Mouse (Mus musculus): ENCODE data around the gene Adam19. TPM values are rescaled to one million over a fixed set of nuclear protein-coding genes. Genes with fewer than 3 reads are reported as not detected.

Adam19 gene
- polyA plus RNA-seq, 1 experiment from 2014 or later: 9.4 TPM

GRCm38 (mm10) chr11:46110156-46110944, 54.6 kb downstream of the Adam19 start:
- Histone ChIP-seq H3K9ac (ENCODE audit: low read depth, low read length) (no peak overlapping the region), H3K36me3 (ENCODE audit: control insufficient read depth, insufficient read depth, low read length) (peaks cover 3% of the 10 kb centered on the region; the same call in 1 of the 2 replicates), H3K9me3 (ENCODE audit: control insufficient read depth, low read length) (no peaks in the 10 kb centered on the region), H3K27me3 (replicated peaks; ENCODE audit: control insufficient read depth, insufficient read depth, low read length) (no peaks in the 10 kb centered on the region), H3K4me1 (ENCODE audit: control insufficient read depth, insufficient read depth, low read depth, low read length) (no peaks in the 10 kb centered on the region), H3K4me3 (ENCODE audit: low read length) (no peak overlapping the region), H3K4me2 (ENCODE audit: low read length) (no peak overlapping the region), H3K27ac (ENCODE audit: low read depth, low read length) (no peak overlapping the region)
- no peak for ATAC-seq
- WGBS: 77% methylated on average over 8 of the region's 8 CpGs

GRCm38 (mm10) chr11:46110945-46111287, 55.1 kb downstream of the Adam19 start:
- no peaks in the 10 kb centered on the region for H3K9me3 ChIP-seq (ENCODE audit: control insufficient read depth, low read length)
- H3K27me3 ChIP-seq (replicated peaks; ENCODE audit: control insufficient read depth, insufficient read depth, low read length): no peaks in the 10 kb centered on the region
- peaks cover 3% of the 10 kb centered on the region; the same call in 1 of the 2 replicates for H3K36me3 ChIP-seq (ENCODE audit: control insufficient read depth, insufficient read depth, low read length)
- H3K4me2 ChIP-seq (ENCODE audit: low read length): no peak overlapping the region
- no peaks in the 10 kb centered on the region for H3K4me1 ChIP-seq (ENCODE audit: control insufficient read depth, insufficient read depth, low read depth, low read length)
- H3K4me3 ChIP-seq (ENCODE audit: low read length): no peak overlapping the region
- no peak overlapping the region for H3K9ac ChIP-seq (ENCODE audit: low read depth, low read length)
- 77% methylated on average over 1 of the region's 1 CpGs for WGBS
- ATAC-seq: no peak
- no peak overlapping the region for H3K27ac ChIP-seq (ENCODE audit: low read depth, low read length)

DNA sequence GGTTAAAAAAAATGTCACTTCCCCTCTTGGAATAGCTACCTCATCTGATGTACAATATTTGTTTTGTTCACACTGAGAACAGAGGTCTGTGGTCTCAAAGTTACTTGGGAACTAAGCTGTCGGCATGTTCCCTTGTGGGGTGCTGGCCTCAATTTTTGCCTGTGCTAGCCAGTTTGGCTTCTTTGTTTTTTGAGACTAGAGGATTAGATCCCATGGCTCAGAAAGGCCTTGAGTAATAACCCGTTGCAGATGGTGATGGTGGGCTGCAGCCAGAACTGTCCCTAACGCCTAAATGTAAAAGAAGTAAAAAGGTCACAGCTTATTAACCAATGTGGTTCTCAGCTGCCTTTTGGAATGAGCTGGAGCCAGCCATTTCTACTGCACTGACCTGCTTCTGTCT, 57.4 kb downstream of the Adam19 start:
- H3K4me2 ChIP-seq (ENCODE audit: low read length): no peak overlapping the region
- no peaks in the 10 kb centered on the region for H3K4me1 ChIP-seq (ENCODE audit: control insufficient read depth, insufficient read depth, low read depth, low read length)
- peaks cover 3% of the 10 kb centered on the region for H3K36me3 ChIP-seq (ENCODE audit: control insufficient read depth, insufficient read depth, low read length)
- no peaks in the 10 kb centered on the region for H3K9me3 ChIP-seq (ENCODE audit: control insufficient read depth, low read length)
- H3K4me3 ChIP-seq (ENCODE audit: low read length): no peak overlapping the region
- ATAC-seq: no peak
- H3K27me3 ChIP-seq (replicated peaks; ENCODE audit: control insufficient read depth, insufficient read depth, low read length): no peaks in the 10 kb centered on the region
- 72% methylated on average over 3 of the region's 3 CpGs for WGBS
- H3K27ac ChIP-seq (ENCODE audit: low read depth, low read length): no peak overlapping the region
- no peak overlapping the region for H3K9ac ChIP-seq (ENCODE audit: low read depth, low read length)

DNA sequence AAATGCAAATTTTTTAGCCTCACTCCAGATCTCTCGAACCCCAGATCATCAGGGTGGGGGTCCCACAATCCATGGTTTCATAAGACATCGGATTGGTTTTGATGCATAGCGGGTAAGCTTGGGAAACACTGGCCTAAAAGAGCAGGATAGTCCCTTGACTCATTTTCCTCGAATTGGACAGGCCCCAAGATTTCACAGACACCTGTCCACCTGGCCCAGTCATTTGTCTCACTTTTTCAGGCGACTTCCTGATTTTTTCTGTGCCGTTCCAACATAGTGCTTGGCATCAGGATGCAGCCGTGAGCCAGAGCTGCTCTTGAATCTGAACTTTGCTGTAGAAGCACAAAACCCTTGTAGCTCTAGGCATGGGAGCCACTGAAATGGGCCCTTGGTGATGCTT, 58.4 kb downstream of the Adam19 start:
- Histone ChIP-seq H3K36me3 (ENCODE audit: control insufficient read depth, insufficient read depth, low read length) (peaks cover 3% of the 10 kb centered on the region), H3K9ac (ENCODE audit: low read depth, low read length) (no peak overlapping the region), H3K27me3 (replicated peaks; ENCODE audit: control insufficient read depth, insufficient read depth, low read length) (no peaks in the 10 kb centered on the region), H3K9me3 (ENCODE audit: control insufficient read depth, low read length) (no peaks in the 10 kb centered on the region), H3K27ac (ENCODE audit: low read depth, low read length) (no peak overlapping the region), H3K4me2 (ENCODE audit: low read length) (no peak overlapping the region), H3K4me1 (ENCODE audit: control insufficient read depth, insufficient read depth, low read depth, low read length) (no peaks in the 10 kb centered on the region), H3K4me3 (ENCODE audit: low read length) (no peak overlapping the region)
- WGBS: 89% methylated on average over 7 of the region's 7 CpGs
- no peak for ATAC-seq

DNA sequence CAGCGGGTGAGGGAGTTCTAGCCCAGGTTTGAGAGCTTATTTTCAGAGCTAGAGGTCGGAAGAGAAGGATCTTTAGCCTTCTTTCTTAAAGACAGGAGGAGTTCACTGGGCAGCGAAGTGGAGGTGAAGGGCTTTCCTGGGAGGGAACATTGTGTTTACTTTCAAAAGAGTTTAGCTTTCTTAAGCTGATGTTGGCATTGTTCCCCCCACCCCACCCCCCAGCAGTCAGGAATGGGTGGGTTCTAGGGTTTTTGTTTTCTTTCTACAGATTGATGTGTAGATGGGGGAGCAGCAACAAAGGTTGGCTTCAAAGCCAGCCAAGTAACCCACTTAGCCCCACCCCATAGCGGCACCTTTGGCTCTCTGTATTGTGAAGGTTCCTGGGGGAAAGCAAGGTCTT, 59.2 kb downstream of the Adam19 start:
- peaks cover 3% of the 10 kb centered on the region for H3K36me3 ChIP-seq (ENCODE audit: control insufficient read depth, insufficient read depth, low read length)
- H3K27me3 ChIP-seq (replicated peaks; ENCODE audit: control insufficient read depth, insufficient read depth, low read length): no peaks in the 10 kb centered on the region
- no peak overlapping the region for H3K4me3 ChIP-seq (ENCODE audit: low read length)
- H3K27ac ChIP-seq (ENCODE audit: low read depth, low read length): no peak overlapping the region
- ATAC-seq: no peak
- 63% methylated on average over 4 of the region's 4 CpGs for WGBS
- H3K9me3 ChIP-seq (ENCODE audit: control insufficient read depth, low read length): no peaks in the 10 kb centered on the region
- no peaks in the 10 kb centered on the region for H3K4me1 ChIP-seq (ENCODE audit: control insufficient read depth, insufficient read depth, low read depth, low read length)
- no peak overlapping the region for H3K4me2 ChIP-seq (ENCODE audit: low read length)
- no peak overlapping the region for H3K9ac ChIP-seq (ENCODE audit: low read depth, low read length)

DNA sequence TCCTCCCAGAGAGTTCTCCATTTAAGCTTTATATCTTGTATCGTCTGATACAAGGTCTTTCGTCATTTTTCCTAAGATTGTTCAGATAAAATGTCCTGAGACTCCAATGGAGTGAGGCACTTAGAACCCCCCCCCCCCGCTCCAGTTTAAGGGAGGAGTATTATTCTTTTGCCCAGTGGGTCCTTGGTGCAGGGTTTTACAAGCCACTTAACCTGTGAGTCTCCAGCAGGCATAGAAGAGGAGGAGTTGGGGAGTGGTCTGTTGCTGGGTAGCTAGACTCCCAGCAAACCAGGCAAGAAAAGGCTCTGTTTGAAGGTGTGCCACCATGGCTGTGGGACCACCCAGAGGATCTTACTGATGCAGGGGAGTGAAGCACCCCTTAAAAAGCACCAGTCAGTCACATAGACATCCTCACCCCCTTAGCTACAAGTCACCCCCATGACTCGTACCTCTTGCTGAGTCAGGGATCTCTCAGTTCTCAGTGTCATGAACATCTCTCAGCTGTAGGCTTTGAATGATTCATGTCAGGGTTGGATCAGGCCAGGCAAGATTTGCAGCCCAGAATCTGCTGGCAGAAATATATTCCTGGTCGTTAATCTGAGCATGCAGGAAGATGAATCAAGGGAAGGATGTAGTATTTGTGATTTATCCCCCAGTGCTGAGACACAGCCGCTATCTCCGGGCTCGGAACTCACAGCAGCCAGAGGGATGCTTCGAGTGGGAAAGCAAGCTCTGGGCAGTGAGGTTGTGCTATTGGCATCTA, 59.8 kb downstream of the Adam19 start:
- no peak overlapping the region for H3K27ac ChIP-seq (ENCODE audit: low read depth, low read length)
- peaks cover 3% of the 10 kb centered on the region for H3K36me3 ChIP-seq (ENCODE audit: control insufficient read depth, insufficient read depth, low read length)
- 82% methylated on average over 9 of the region's 9 CpGs for WGBS
- no peaks in the 10 kb centered on the region for H3K9me3 ChIP-seq (ENCODE audit: control insufficient read depth, low read length)
- no peak overlapping the region for H3K9ac ChIP-seq (ENCODE audit: low read depth, low read length)
- H3K4me1 ChIP-seq (ENCODE audit: control insufficient read depth, insufficient read depth, low read depth, low read length): no peaks in the 10 kb centered on the region
- H3K4me2 ChIP-seq (ENCODE audit: low read length): no peak overlapping the region
- H3K27me3 ChIP-seq (replicated peaks; ENCODE audit: control insufficient read depth, insufficient read depth, low read length): no peaks in the 10 kb centered on the region
- H3K4me3 ChIP-seq (ENCODE audit: low read length): no peak overlapping the region
- ATAC-seq: no peak

- 82% methylated on average over 2 of the region's 2 CpGs for WGBS
- Histone ChIP-seq H3K4me2 (ENCODE audit: low read length) (no peak overlapping the region), H3K36me3 (ENCODE audit: control insufficient read depth, insufficient read depth, low read length) (peaks cover 5% of the 10 kb centered on the region), H3K9ac (ENCODE audit: low read depth, low read length) (no peak overlapping the region), H3K4me1 (ENCODE audit: control insufficient read depth, insufficient read depth, low read depth, low read length) (no peaks in the 10 kb centered on the region), H3K27me3 (replicated peaks; ENCODE audit: control insufficient read depth, insufficient read depth, low read length) (no peaks in the 10 kb centered on the region), H3K4me3 (ENCODE audit: low read length) (no peak overlapping the region), H3K9me3 (ENCODE audit: control insufficient read depth, low read length) (no peaks in the 10 kb centered on the region), H3K27ac (ENCODE audit: low read depth, low read length) (no peak overlapping the region)
- ATAC-seq: no peak
Observed at GRCm38 (mm10) chr11:46116510-46116909, 60.7 kb downstream of the Adam19 start.

DNA sequence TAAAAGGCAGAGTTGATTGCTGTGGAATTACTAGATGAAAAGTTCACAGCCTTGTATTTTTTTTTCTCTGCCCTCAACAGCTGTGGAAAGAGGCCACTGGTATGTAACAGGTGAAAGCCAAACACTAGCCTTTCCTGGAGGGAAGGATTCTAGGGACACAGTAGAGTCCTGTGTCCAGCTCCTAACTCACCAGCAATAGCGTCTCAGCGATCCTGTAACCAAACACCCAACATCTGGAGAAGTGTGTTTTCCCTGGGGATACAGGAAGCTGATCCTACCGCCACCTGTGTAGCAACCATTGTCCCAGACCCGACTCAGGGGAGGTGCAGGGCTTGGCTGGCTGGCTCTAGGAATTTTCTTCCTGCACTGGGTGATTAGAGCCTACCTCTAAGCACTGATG, 63.8 kb downstream of the Adam19 start:
- H3K27me3 ChIP-seq (replicated peaks; ENCODE audit: control insufficient read depth, insufficient read depth, low read length): no peaks in the 10 kb centered on the region
- WGBS: 46% methylated on average over 4 of the region's 4 CpGs
- H3K4me3 ChIP-seq (ENCODE audit: low read length): no peak overlapping the region
- no peak overlapping the region for H3K9ac ChIP-seq (ENCODE audit: low read depth, low read length)
- H3K36me3 ChIP-seq (ENCODE audit: control insufficient read depth, insufficient read depth, low read length): peaks cover 5% of the 10 kb centered on the region
- H3K27ac ChIP-seq (ENCODE audit: low read depth, low read length): no peak overlapping the region
- ATAC-seq: no peak
- no peak overlapping the region for H3K4me2 ChIP-seq (ENCODE audit: low read length)
- no peaks in the 10 kb centered on the region for H3K4me1 ChIP-seq (ENCODE audit: control insufficient read depth, insufficient read depth, low read depth, low read length)
- H3K9me3 ChIP-seq (ENCODE audit: control insufficient read depth, low read length): no peaks in the 10 kb centered on the region

- 93% methylated on average over 10 of the region's 10 CpGs for WGBS
- peaks cover 5% of the 10 kb centered on the region for H3K36me3 ChIP-seq (ENCODE audit: control insufficient read depth, insufficient read depth, low read length)
- ATAC-seq: no peak
Observed at GRCm38 (mm10) chr11:46120084-46120483, 64.3 kb downstream of the Adam19 start.

More at GRCm38 (mm10) chr11:46120084-46120483, 64.3 kb downstream of the Adam19 start:
- no peak overlapping the region for H3K9ac ChIP-seq (ENCODE audit: low read depth, low read length)
- no peaks in the 10 kb centered on the region for H3K9me3 ChIP-seq (ENCODE audit: control insufficient read depth, low read length)
- H3K4me1 ChIP-seq (ENCODE audit: control insufficient read depth, insufficient read depth, low read depth, low read length): no peaks in the 10 kb centered on the region
- no peaks in the 10 kb centered on the region for H3K27me3 ChIP-seq (replicated peaks; ENCODE audit: control insufficient read depth, insufficient read depth, low read length)
- no peak overlapping the region for H3K4me3 ChIP-seq (ENCODE audit: low read length)
- no peak overlapping the region for H3K27ac ChIP-seq (ENCODE audit: low read depth, low read length)
- no peak overlapping the region for H3K4me2 ChIP-seq (ENCODE audit: low read length)

All from hindbrain, embryonic 16.5 days (tissue).